Mouse (Mus musculus): ENCODE results near the gene Aimp2.

DNA sequence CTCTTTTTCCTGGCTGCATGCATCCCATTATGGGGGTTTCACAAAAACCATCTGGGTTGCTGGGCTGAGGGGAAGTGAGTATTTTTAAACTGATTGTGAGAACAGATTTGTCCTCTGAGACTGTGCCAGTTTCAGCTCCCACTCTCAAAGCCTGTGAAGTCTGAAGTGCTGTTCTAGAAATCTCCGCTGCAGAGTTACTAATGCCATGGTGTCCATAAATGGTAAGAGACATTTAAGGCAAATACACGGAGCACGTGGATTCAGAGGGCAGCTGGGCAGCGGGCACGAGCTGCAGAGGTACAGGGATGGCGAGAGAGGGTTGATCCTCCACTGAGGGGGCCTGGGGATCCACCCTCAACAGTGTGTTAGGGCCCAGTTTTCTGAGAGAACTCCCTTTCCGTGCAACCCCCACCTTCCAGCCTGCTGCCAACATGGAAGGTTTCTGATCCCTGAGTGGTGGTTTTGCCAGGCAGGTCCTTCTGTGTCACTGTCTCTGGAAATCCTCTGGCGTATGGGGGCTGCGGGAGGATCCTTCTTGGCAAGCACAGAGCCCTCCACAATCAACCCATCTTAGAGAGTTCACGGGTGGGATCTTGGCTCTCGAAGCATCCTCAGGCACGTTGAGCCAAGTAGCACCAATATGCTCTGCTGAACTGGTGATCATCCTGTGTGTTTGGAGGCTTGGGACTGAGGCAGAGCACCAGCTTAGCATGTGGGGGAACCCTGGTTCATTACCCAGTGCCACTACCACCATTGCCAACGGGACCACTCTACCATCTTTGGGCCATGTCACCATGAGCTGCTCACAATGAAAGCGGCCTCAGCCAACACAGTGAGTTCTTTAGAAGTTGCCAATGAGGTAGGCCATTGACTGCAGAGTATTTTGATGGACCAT lies 33.8 kb upstream of the Aimp2 start:
- TF ChIP-seq CTCF (IDR thresholded peaks at IDR 0.05; ENCODE audit: control insufficient read depth, insufficient read depth, insufficient replicate concordance, low read depth, low read length) (no peak), POLR2A (IDR thresholded peaks at IDR 0.05; ENCODE audit: control insufficient read depth, low read depth, low read length) (no peak)
